Mouse (Mus musculus): ENCODE data around the gene Ppil2.

DNA sequence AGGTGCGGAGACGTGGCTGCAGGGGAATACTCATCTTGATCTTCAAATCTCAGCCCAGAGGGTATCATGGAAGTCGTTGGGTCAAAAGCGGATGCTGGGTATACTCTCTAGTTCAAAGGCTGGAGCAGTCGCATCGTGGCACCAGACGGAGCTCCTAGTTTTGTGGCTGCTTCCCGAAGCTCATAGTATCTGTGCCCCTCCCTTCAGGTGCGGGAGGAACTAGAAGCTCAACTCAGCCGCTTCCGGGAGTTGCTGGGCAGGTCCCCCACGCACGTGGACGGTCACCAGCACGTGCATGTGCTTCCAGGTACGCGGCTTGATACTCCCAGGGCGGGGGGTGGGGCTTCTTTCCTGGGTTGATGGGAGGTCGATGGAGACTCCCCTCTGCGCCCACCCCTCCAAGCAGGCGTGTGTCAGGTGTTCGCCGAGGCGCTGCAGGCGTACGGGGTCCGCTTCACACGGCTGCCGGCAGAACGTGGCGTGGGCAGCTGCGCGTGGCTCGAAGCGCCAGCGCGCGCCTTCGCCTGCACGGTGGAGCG is 36.4 kb upstream of the Ppil2 start:
- TF ChIP-seq EP300 (optimal IDR thresholded peaks at IDR 0.05) (no peak), CTCF (IDR thresholded peaks at IDR 0.05; ENCODE audit: low read depth) (no peak)
